Mouse (Mus musculus) heart, adult 18-20 months (tissue): ENCODE results near the gene Sall4. TPM values are rescaled to one million over a fixed set of nuclear protein-coding genes. Genes with fewer than 3 reads are reported as not detected.

Experiments
- total RNA-seq, 2 experiments: library from RNA; stranded (reverse); gene quantifications; 2 replicates each; pipeline ENCODE4 v1.2.3; 2021

Gene Sall4
- total RNA-seq, 2 experiments from 2014 or later: 1.2 to 1.9 TPM

Other genes starting within 250 kb of the Sall4 start
- 10 to 100 TPM in 1 of 2 experiments, 1 to 10 TPM in 1; 8.7 to 10.1 TPM for gene Nfatc2, start 166.3 kb downstream of the Sall4 start, total RNA-seq
- 10 to 100 TPM; 50.2 to 56.7 TPM for gene Atp9a, start 25.5 kb downstream of the Sall4 start, total RNA-seq
- 1 to 10 TPM; 6.6 to 6.8 TPM for gene Zfp64, start 187.6 kb upstream of the Sall4 start, total RNA-seq